Mouse (Mus musculus) intestine, embryonic 15.5 days (tissue): Measurements from ENCODE around the gene 4921504E06Rik. TPM values are rescaled to one million over a fixed set of nuclear protein-coding genes. Genes with fewer than 3 reads are reported as not detected.
A peak's percentile ranks its signal among the peaks of the same experiment; 100 is the strongest.

Source experiments
- ATAC-seq: fragments of 200-750 bp; cut with Nextera tagmentation; 2 replicates; pipeline ENCODE4 v1.8.0; 2017; ENCODE audit warnings: moderate TSS enrichment, moderate library complexity
- H3K27ac ChIP-seq: fragments of 300-500 bp; sonication (generic); 2 replicates; pipeline ENCODE4 v1.5.1; 2015; ENCODE audit warnings: mild to moderate bottlenecking, inconsistent platforms
- H3K27me3 ChIP-seq: fragments of 300-500 bp; sonication (generic); replicated peaks from 2 replicates; pipeline ENCODE4 v1.6.1; 2015; ENCODE audit warnings: inconsistent platforms
- H3K36me3 ChIP-seq: fragments of 300-500 bp; sonication (generic); 2 replicates; pipeline ENCODE4 v1.6.1; 2015; ENCODE audit warnings: inconsistent platforms
- H3K4me1 ChIP-seq: fragments of 300-500 bp; sonication (generic); replicated peaks from 2 replicates; pipeline ENCODE4 v1.6.1; 2015; ENCODE audit warnings: inconsistent platforms
- H3K4me2 ChIP-seq: fragments of 300-500 bp; sonication (generic); replicated peaks from 2 replicates; pipeline ENCODE4 v1.6.1; 2015; ENCODE audit warnings: mild to moderate bottlenecking, inconsistent platforms
- H3K4me3 ChIP-seq: fragments of 300-500 bp; sonication (generic); replicated peaks from 2 replicates; pipeline ENCODE4 v1.5.1; 2015; ENCODE audit warnings: inconsistent platforms
- H3K9ac ChIP-seq: fragments of 300-500 bp; sonication (generic); 2 replicates; pipeline ENCODE4 v1.6.1; 2015; ENCODE audit warnings: inconsistent platforms
- H3K9me3 ChIP-seq: fragments of 300-500 bp; sonication (generic); 2 replicates; pipeline ENCODE4 v1.6.1; 2016; ENCODE audit warnings: inconsistent platforms
- WGBS: fragments of 180-500 bp; shearing (Covaris S2); methylation state at CpG from one replicate; pipeline ENCODE4 v1.1.7; 2015; 5-methylcytosine and 5-hydroxymethylcytosine counted together
- polyA plus RNA-seq: library from polyadenylated mRNA; unstranded; fragments of >200 nt; fragmentation: Nextera tagmentation; extraction: Ambion mirVana; gene quantifications from 2 replicates; pipeline ENCODE4 v1.2.1, GENCODE M21; 2015

Gene 4921504E06Rik
- polyA plus RNA-seq = not detected in 2 replicates

DNA sequence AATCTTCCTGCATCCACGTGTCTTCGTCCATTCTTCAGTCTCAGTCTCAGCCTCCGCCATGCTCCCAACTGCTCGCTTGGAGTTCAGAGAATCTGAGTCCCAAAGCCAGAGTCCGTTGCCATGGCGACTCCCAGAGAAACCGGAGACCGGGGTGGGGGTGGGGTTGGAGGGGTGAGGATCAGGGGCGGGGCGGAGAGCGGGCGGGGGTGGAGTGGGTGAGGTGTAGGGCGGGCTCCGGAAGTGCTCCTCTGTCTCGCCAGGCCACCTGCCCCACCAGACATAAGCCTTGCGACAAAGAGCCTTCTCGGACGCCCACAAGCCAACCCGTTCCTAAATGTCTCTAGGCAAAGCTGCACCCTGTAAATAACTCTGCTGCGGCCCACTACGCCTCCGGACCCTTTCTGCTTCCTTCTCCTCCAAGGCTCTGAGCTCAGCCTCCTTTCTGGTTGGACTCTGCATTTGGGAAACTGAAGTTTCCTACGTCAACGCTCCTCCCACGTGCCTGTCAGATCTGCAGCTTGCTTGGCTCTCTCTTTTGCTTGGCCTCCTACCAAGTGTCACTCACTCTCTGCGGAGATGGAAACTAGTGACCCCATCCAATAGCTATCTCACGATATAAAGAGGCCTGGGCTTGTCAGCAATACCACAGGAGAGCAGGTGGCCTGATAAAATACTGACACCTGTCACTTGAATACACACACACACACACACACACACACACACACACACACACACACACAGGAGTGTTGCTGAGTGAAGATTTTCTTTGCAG, at the start of gene 4921504E06Rik:
Gene 4921504E06Rik, minus strand, starts transcription at position 94 of the 772 bp plus-strand sequence.
- ATAC-seq = peak; percentile 95
- Histone ChIP-seq H3K9me3 (no peaks in the 10 kb centered on the region), H3K36me3 (no peaks in the 10 kb centered on the region), H3K4me1 (peaks cover 6% of the 10 kb centered on the region; the same call in 1 of the 2 replicates), H3K4me2 (peak within 1 kb of the TSS; percentile 77), H3K4me3 (peak within 1 kb of the TSS; percentile 42), H3K9ac (no peak within 1 kb of the TSS), H3K27me3 (no peaks in the 10 kb centered on the region), H3K27ac (peak within 1 kb of the TSS; percentile 54; the same call in 1 of the 2 replicates)
- under 1% methylated on average over 27 of the region's 27 CpGs for WGBS

DNA sequence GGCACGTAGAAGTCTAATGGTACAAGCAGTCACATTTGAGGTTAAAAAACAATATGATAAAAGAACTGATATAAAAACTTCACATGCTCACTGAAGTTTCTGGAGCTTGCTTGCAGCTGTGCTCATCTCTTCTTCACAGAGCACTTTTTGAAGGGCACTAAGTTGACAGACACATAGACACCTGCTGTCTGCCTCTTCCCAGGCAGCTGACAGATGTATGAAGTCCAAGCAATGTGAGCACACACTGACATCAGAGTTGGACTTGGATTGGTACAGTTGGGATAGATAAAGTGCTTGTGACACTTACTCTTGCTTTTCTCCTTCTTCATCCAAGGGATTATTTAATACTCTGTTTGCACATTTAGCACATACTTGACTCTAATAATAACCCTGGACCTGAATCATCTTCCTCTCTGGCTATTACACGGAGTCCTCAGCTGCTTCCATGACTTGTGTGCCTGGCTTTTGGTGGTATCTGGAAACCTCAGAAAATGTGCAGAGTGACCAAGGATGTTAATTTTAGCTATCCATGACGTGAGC, 47.7 kb upstream of the 4921504E06Rik start:
- WGBS = 71% methylated on average over 3 of the region's 3 CpGs
- Histone ChIP-seq H3K4me1 (no peaks in the 10 kb centered on the region), H3K4me3 (no peak overlapping the region), H3K9me3 (no peaks in the 10 kb centered on the region), H3K9ac (no peak overlapping the region), H3K27ac (no peak overlapping the region), H3K36me3 (no peaks in the 10 kb centered on the region), H3K27me3 (no peaks in the 10 kb centered on the region), H3K4me2 (no peak overlapping the region)
- ATAC-seq = no peak

DNA sequence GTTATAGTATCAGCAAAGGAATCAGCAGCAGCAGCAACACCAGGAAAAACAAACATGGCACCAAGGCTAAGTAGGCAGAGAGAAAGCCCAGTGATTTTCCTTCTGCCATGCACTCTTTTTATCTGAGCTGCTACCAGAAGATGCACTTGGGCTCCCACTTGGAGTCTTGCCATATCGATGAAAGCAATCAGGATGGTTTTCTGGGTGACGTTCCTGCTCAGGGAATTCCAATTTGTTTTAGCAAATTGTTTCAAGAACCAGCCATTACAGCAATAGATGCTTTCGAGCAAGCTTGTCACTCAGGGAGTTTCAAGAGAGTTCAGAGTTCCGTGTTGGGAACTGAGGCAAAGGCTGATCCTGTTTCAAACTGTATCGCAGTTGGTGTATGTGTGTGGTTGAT, 47.1 kb upstream of the 4921504E06Rik start:
- 85% methylated on average over 5 of the region's 5 CpGs for WGBS
- H3K27ac ChIP-seq = no peak overlapping the region
- H3K9me3 ChIP-seq = no peaks in the 10 kb centered on the region
- ATAC-seq = no peak
- no peak overlapping the region for H3K4me2 ChIP-seq
- no peaks in the 10 kb centered on the region for H3K4me1 ChIP-seq
- H3K27me3 ChIP-seq = no peaks in the 10 kb centered on the region
- no peaks in the 10 kb centered on the region for H3K36me3 ChIP-seq
- H3K4me3 ChIP-seq = no peak overlapping the region
- H3K9ac ChIP-seq = no peak overlapping the region

DNA sequence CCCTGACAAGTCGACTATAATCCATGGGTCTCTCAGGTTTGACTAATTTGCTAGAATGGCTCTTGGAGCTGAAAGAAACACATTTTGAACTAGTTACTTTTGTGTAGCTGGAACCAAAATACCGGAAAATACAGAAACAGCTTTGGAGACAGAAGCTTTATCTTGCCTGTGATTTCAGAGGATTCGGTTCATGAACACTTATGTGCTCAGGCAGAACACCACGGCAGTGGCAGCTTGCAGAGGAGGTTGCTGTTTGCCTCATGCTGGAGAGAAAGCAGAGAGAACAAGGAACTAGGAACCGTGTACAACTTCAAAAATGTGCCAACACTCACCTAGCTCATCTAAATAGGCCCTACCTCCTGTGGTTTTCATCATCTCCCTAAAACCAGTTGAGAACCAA, 46.1 kb upstream of the 4921504E06Rik start:
- Histone ChIP-seq H3K27ac (no peak overlapping the region), H3K9ac (no peak overlapping the region), H3K4me2 (no peak overlapping the region), H3K4me1 (no peaks in the 10 kb centered on the region), H3K4me3 (no peak overlapping the region), H3K9me3 (no peaks in the 10 kb centered on the region), H3K36me3 (no peaks in the 10 kb centered on the region), H3K27me3 (no peaks in the 10 kb centered on the region)
- 86% methylated on average over 5 of the region's 5 CpGs for WGBS
- no peak for ATAC-seq

DNA sequence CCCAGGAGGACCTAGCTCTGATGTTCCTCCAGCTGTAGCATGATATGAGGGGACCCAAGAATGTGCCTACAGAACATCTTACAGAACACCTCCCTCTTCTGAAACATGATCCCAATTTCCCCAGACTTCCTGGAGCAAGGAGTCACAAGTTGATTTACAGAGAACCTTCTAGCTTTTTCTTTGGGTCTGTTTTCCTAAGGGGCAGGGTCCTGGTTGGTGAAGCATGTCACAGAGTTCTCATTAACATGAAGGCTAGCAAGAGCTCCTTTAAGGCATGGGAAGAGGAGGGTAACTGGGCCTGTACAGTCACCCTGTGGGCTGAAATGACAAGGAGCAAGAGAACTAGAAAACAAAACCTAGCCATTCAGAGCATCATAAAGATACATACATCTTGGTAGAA, 43.3 kb upstream of the 4921504E06Rik start:
- H3K4me3 ChIP-seq = no peak overlapping the region
- H3K9ac ChIP-seq = no peak overlapping the region
- H3K4me1 ChIP-seq = no peaks in the 10 kb centered on the region
- H3K27me3 ChIP-seq = no peaks in the 10 kb centered on the region
- H3K36me3 ChIP-seq = no peaks in the 10 kb centered on the region
- ATAC-seq = no peak
- no peaks in the 10 kb centered on the region for H3K9me3 ChIP-seq
- no peak overlapping the region for H3K4me2 ChIP-seq
- H3K27ac ChIP-seq = no peak overlapping the region

DNA sequence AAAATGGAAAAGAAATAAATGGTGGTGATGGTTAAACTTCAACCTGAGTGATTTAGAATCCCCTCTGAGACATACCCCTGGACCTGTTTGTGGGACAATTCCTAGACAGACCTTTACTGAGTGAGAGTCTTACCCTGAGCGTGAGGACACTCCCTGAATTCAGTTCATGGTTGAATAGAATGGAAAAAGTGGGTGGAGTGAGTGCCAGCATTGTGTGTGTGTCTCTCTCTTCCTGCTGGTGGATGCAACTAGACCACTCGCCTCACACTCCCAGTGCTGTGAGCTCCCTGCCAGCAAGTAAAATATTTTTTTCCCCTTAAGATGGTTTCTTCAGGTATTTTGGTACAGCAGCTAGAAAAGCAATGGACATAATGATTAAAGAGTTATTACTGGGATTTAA, 42.7 kb upstream of the 4921504E06Rik start:
- Histone ChIP-seq H3K27ac (no peak overlapping the region), H3K4me3 (no peak overlapping the region), H3K9me3 (no peaks in the 10 kb centered on the region), H3K27me3 (no peaks in the 10 kb centered on the region), H3K4me1 (no peaks in the 10 kb centered on the region), H3K36me3 (no peaks in the 10 kb centered on the region), H3K4me2 (no peak overlapping the region), H3K9ac (no peak overlapping the region)
- no peak for ATAC-seq
- 76% methylated on average over 2 of the region's 2 CpGs for WGBS

DNA sequence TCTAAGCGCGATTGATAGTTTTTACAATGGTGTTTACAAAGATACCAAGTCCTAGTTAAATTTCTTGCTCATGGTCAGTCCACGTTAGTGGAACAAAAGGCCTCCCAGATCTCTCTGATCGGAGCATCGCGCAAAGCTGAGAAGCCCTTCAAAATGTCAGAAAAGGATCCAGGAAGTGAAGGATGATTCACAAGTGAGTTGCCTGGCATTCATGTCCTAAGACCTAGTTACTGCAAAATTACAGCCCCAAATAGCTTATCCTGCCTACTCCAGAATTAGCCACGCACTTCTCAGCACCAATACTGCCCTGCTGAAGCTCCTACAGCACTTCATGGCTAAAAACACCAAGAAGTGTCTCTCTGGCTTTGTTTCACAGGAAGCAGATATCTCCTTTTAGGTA, 41.1 kb upstream of the 4921504E06Rik start:
- Histone ChIP-seq H3K36me3 (no peaks in the 10 kb centered on the region), H3K9me3 (no peaks in the 10 kb centered on the region), H3K4me2 (no peak overlapping the region), H3K9ac (no peak overlapping the region), H3K27me3 (no peaks in the 10 kb centered on the region), H3K27ac (no peak overlapping the region), H3K4me3 (no peak overlapping the region), H3K4me1 (no peaks in the 10 kb centered on the region)
- 79% methylated on average over 7 of the region's 7 CpGs for WGBS
- no peak for ATAC-seq

DNA sequence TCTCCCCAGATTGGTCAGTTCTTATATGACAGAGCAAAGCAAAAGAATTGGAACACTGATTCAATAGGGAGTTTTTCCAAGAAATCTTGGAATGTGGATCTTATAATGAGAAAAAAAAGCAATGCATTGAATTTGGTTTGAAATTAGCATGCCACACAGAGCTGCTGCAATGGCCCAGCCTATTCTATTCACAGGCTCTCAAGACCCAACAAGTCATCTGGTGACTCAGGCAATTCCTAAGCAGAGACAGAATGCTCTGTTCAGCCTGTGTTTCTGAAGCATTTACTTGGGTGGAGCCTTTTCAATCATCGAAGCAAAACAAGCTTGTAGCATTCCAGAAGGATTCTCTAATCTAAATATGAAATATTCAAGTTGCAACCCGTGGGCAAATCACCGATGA, 26.1 kb upstream of the 4921504E06Rik start:
- Histone ChIP-seq H3K4me1 (no peaks in the 10 kb centered on the region), H3K27me3 (no peaks in the 10 kb centered on the region), H3K4me3 (no peak overlapping the region), H3K4me2 (no peak overlapping the region), H3K36me3 (no peaks in the 10 kb centered on the region), H3K9me3 (no peaks in the 10 kb centered on the region), H3K9ac (no peak overlapping the region), H3K27ac (no peak overlapping the region)
- 83% methylated on average over 3 of the region's 3 CpGs for WGBS
- no peak for ATAC-seq

DNA sequence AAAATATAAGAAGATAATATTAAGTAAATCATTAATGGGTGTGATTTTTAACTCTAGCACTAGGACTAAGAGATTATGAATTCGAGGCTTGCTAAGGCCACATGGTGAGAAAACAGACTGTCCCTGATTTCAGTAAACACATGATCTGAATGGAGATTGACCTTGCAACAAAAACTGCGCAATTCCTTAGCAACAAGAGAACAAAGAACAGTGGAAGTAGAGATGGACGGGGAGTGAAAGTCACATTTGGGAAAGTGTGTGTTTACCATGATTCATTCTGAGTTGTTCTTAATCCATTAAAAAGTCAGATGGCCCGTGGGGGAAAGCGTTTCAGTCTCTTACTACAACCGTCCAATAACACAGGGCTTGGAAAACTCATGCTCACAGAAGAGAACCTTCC, 25.5 kb upstream of the 4921504E06Rik start:
- 66% methylated on average over 6 of the region's 6 CpGs for WGBS
- ATAC-seq = no peak
- no peak overlapping the region for H3K27ac ChIP-seq

DNA sequence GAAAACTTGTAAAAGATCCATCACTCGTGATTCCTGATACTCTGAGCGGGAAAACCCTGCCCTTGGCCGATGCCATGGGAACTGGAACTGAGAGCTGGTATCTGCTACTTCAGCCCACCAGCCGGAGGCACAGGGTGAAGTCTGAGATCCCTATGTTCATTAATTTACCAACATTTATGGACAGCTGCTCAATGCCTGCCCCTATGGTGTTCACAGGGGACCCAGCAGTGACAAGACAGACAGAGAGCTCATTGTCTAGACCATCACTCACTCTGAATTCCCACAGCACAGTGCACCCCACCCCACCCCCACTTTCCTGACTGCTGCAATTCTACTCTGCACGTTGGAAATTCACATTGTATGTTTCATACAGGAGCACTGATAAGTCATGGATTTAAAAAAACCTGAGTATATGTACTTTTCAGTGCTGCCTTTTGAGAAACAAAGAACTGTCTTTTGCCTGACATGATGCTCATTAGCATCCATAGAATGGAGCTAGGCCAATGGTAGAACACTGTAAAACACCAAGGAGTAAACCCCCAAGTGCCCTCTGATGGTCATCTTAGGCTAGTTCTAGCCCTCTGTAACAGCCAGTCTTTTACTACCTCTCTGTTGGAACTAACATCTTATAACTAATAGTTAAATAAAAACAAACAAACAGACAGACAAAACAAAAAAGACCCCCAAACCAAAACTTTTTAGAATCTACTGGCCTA, 8.6 kb upstream of the 4921504E06Rik start:
- H3K36me3 ChIP-seq = no peaks in the 10 kb centered on the region
- no peak overlapping the region for H3K4me3 ChIP-seq
- WGBS = 76% methylated on average over 5 of the region's 5 CpGs
- H3K4me1 ChIP-seq = no peaks in the 10 kb centered on the region
- no peaks in the 10 kb centered on the region for H3K9me3 ChIP-seq
- ATAC-seq = no peak
- no peak overlapping the region for H3K27ac ChIP-seq
- no peak overlapping the region for H3K4me2 ChIP-seq
- no peaks in the 10 kb centered on the region for H3K27me3 ChIP-seq
- no peak overlapping the region for H3K9ac ChIP-seq

More for the DNA sequence above, 25.5 kb upstream of the 4921504E06Rik start:
- no peaks in the 10 kb centered on the region for H3K27me3 ChIP-seq
- no peak overlapping the region for H3K9ac ChIP-seq
- no peaks in the 10 kb centered on the region for H3K36me3 ChIP-seq
- no peaks in the 10 kb centered on the region for H3K9me3 ChIP-seq
- H3K4me1 ChIP-seq = no peaks in the 10 kb centered on the region
- no peak overlapping the region for H3K4me2 ChIP-seq
- no peak overlapping the region for H3K4me3 ChIP-seq

DNA sequence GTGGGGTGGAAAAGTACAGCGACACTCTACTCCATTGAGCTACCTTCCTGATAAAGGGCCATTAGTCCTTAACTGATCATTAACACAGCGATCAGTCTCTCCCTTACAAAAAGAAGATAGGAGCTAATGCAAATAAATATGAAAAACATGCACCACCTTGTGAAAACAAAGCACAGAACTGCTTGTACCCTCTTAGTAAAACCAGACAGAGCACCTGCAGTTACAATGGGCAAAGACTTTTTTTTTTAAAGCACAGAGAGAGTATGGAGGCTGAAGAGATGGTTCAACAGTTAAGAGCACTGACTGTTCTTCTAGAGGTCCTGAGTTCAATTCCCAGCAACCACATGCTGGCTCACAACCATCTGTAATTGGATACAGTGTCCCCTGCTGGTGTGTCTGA, 6.9 kb upstream of the 4921504E06Rik start:
- H3K4me2 ChIP-seq = no peak overlapping the region
- no peak overlapping the region for H3K27ac ChIP-seq
- no peaks in the 10 kb centered on the region for H3K36me3 ChIP-seq
- H3K9ac ChIP-seq = no peak overlapping the region
- no peaks in the 10 kb centered on the region for H3K27me3 ChIP-seq
- H3K9me3 ChIP-seq = no peaks in the 10 kb centered on the region
- H3K4me1 ChIP-seq = no peaks in the 10 kb centered on the region
- no peak for ATAC-seq
- whole genome bisulfite sequencing = 58% methylated on average over 2 of the region's 2 CpGs
- H3K4me3 ChIP-seq = no peak overlapping the region

DNA sequence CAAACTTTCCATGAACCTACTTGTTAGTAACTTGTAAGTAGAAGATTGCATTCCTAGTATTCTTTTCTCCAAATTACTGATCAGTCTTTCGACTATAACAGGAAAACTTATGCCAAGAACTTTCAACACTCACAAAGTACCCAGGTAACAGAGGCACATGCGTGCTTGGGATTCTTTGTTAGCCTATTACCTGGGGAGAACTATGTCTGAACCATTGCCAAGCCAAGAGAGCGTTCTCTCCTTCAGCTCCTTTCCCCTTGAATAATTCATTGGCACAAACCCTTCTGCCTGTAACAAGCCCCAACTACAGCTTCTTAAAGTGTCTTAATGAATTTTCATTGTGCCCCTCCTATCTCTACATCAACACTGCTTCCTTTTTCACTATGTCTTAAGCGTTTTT, 6.4 kb upstream of the 4921504E06Rik start:
- 71% methylated on average over 4 of the region's 4 CpGs for WGBS
- Histone ChIP-seq H3K4me2 (no peak overlapping the region), H3K4me1 (no peaks in the 10 kb centered on the region), H3K27me3 (no peaks in the 10 kb centered on the region), H3K36me3 (no peaks in the 10 kb centered on the region), H3K27ac (no peak overlapping the region), H3K9ac (no peak overlapping the region), H3K9me3 (no peaks in the 10 kb centered on the region), H3K4me3 (no peak overlapping the region)
- ATAC-seq = no peak
